Mouse (Mus musculus) C2C12 (cell line): ENCODE data around the gene Cdr2l. TPM values are rescaled to one million over a fixed set of nuclear protein-coding genes. Genes with fewer than 3 reads are reported as not detected.

Experiments used
- H3K27me3 ChIP-seq: one replicate; pipeline ENCODE4 v1.6.1; 2011; ENCODE audit not compliant: control insufficient read depth, insufficient read depth, insufficient read length
- H3K36me3 ChIP-seq: one replicate; pipeline ENCODE4 v1.6.1; 2011; ENCODE audit not compliant: control insufficient read depth, insufficient read depth
- H3K4me3 ChIP-seq: one replicate; pipeline ENCODE4 v1.5.1; 2011; ENCODE audit warnings: mild to moderate bottlenecking, control low read depth; ENCODE audit not compliant: poor library complexity, insufficient read depth, severe bottlenecking
- H3K79me2 ChIP-seq: one replicate; pipeline ENCODE4 v1.6.1; 2011; ENCODE audit not compliant: control insufficient read depth, insufficient read depth
- H3K79me3 ChIP-seq: one replicate; pipeline ENCODE4 v1.6.1; 2011; ENCODE audit warnings: low read depth, control low read depth
- H3ac ChIP-seq: one replicate; pipeline ENCODE3; 2011; ENCODE audit warnings: low read depth; ENCODE audit not compliant: control insufficient read depth, insufficient read length
- CEBPB ChIP-seq: IDR thresholded peaks from one replicate; pipeline ENCODE4 v1.6.1; 2011; ENCODE audit warnings: low read depth, mild to moderate bottlenecking, control low read depth, moderate library complexity
- CTCF ChIP-seq: IDR thresholded peaks from one replicate; pipeline ENCODE4 v1.5.1; 2011; ENCODE audit not compliant: control insufficient read depth, insufficient read depth, insufficient read length
- FOSL1 ChIP-seq: IDR thresholded peaks from one replicate; pipeline ENCODE4 v1.8.0; 2011; ENCODE audit warnings: mild to moderate bottlenecking, low read length; ENCODE audit not compliant: poor library complexity, insufficient read depth, severe bottlenecking
- MAX ChIP-seq: IDR thresholded peaks from one replicate; pipeline ENCODE4 v1.6.1; 2011; ENCODE audit warnings: mild to moderate bottlenecking, control low read depth
- MYOD1 ChIP-seq: IDR thresholded peaks from one replicate; pipeline ENCODE4 v1.6.1; 2011; ENCODE audit warnings: low read depth; ENCODE audit not compliant: control insufficient read depth, insufficient read length
- MYOG ChIP-seq: IDR thresholded peaks from one replicate; pipeline ENCODE4 v1.6.1; 2011; ENCODE audit not compliant: control insufficient read depth, insufficient read length; ENCODE audit errors: extremely low read depth
- USF1 ChIP-seq: IDR thresholded peaks from one replicate; pipeline ENCODE4 v1.6.1; 2011; ENCODE audit warnings: low read depth, mild to moderate bottlenecking, control low read depth, moderate library complexity
- polyA plus RNA-seq: library from polyadenylated mRNA; unstranded; fragments of >200 nt; fragmentation: generic; extraction: Trizol; gene quantifications from one replicate; pipeline ENCODE4 v1.2.1, GENCODE M21; 2012; ENCODE audit warnings: missing spikeins

The Cdr2l gene
- polyA plus RNA-seq, 1 experiment = 23.2 TPM

DNA sequence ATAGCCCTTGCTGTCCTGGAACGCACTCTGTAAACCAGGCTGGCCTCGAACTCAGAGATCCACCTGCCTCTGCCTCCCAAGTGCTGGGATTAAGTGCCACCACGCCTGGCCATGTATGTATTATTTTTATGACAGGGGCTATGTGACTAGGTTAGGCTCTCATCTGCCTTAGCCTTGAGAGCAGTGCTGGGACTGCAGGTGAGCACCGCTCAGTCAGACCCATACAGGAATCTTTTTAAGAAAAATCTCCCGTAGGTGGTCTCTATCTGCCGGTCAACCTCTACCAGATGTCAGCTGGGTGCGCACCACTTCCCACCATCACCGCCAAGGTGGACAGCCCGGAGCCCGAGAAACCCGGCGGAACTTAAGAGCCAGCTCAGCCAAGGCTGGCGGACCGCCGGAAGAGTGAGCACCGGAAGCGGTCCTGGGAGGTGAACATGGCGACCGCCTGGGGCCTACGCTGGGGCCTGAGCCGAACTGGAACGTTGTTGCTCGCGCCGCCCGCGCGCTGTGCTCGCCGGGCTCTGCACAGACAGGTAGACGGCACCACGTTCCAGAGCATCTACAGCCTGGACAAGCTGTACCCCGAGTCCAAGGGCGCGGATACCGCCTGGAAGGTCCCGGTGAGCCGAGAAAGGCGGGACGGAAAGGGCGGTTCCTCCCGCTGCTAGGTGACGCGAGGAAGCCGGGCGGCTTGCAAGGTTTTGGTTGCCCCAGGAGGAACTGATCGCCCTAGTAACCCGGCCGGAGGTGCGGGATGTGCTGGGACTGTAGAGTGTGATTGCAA is 21.8 kb downstream of the Cdr2l start, which contains the start of gene Mrpl58:
Mrpl58 (plus strand) TSS at position 415 of the 787 bp plus-strand sequence.
- Histone ChIP-seq H3K27me3 (no peaks in the 10 kb centered on the region), H3K79me2 (peaks cover 25% of the 10 kb centered on the region), H3K79me3 (peaks cover 14% of the 10 kb centered on the region), H3K36me3 (peaks cover 3% of the 10 kb centered on the region), H3K4me3 (peak within 1 kb of the TSS; percentile 64), H3ac (peak within 1 kb of the TSS; percentile 93)
- no peak for TF ChIP-seq CEBPB
- TF ChIP-seq USF1 = no peak
- TF ChIP-seq MYOG = no peak
- peak; percentile 59 for TF ChIP-seq MAX
- TF ChIP-seq FOSL1 = no peak
- no peak for TF ChIP-seq MYOD1
- no peak for TF ChIP-seq CTCF

DNA sequence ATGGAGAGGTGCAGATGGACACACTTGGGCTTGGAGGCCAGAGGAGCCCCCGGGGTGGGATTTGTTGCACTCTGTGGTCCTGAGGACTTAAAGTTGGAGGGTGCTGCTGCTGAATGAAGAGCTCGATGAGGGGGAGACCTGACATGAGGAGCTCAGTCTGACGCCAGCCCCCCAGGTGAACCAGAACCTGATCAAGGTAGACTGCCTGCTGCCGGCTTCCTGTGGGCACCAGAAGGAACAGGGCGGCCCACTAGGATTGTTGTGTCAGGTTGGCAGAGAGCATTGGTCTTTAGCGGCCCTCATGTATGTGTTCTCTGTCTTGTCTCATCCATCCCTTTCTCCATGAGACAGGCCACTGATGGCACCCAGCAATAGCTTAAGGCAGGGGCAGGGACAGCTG is 24.0 kb downstream of the Cdr2l start:
- Histone ChIP-seq H3K36me3 (peaks cover 23% of the 10 kb centered on the region), H3ac (no peak overlapping the region), H3K79me2 (peaks cover 25% of the 10 kb centered on the region), H3K79me3 (peaks cover 14% of the 10 kb centered on the region), H3K4me3 (no peak overlapping the region), H3K27me3 (no peaks in the 10 kb centered on the region)
- TF ChIP-seq CTCF = no peak
- TF ChIP-seq FOSL1 = no peak
- no peak for TF ChIP-seq MYOG
- no peak for TF ChIP-seq MAX
- TF ChIP-seq CEBPB = no peak
- TF ChIP-seq USF1 = no peak
- TF ChIP-seq MYOD1 = no peak

DNA sequence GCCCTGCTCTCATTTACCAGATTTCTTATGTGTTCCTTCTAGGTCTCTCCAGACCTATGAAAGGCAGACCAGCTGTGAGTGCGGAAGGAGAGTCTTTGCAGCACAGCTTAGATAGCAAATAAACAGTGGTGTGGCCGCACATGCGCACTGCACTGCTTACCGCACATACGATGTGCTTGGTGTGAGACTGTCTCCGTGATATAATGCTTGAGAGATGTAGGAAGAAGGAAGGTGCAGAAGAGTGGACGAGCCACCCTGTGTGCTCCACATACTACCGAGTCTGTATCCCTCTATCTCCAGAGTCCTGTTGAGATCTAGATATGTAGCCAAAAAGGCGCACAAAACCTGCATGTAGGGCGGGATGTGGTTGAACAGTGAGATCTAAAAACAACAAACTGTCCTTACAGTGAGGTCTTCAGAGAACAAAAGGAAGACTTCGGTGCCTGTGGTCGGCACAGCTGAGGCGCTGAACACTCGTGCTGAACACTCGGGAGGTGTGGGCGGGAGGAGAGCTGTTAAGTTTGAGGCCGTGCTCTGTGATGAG is 25.2 kb downstream of the Cdr2l start:
- Histone ChIP-seq H3K79me2 (peaks cover 25% of the 10 kb centered on the region), H3K4me3 (no peak overlapping the region), H3K36me3 (peaks cover 33% of the 10 kb centered on the region), H3ac (no peak overlapping the region), H3K27me3 (no peaks in the 10 kb centered on the region), H3K79me3 (peaks cover 14% of the 10 kb centered on the region)
- TF ChIP-seq FOSL1 = no peak
- TF ChIP-seq MYOD1 = no peak
- TF ChIP-seq MYOG = no peak
- no peak for TF ChIP-seq MAX
- TF ChIP-seq USF1 = no peak
- no peak for TF ChIP-seq CTCF
- TF ChIP-seq CEBPB = no peak

DNA sequence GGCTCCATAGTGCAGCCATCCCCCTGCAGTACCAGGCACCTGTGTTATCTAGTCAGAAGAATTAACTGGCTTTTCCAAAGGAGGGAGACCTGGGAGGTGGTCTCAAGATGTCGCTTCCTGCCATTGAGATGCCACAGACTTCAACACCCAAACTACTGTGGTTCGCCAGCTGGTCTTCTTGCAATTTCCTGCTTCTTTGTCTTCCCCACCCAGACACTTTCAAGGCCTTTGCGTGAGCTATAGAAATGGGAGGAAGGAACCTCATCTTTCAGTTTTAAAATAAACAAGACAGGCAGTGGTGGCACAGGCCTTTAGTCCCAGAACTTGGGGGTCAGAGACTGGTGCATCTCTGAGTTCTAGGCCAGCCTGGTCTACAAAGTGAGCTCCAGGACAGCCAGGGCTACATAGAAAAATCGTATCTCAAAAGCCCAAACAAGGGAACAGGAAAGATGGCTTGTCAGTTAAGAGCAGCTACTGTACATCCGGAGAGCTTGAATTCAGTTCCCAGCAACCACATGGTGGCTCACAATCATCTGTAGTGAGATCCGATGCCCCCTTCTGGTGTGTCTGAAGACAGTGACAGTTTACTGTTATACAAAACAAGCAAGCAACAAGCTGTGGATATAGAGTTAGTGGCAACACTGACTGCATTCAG is 26.7 kb downstream of the Cdr2l start:
- H3K27me3 ChIP-seq = no peaks in the 10 kb centered on the region
- no peak overlapping the region for H3K4me3 ChIP-seq
- peaks cover 33% of the 10 kb centered on the region for H3K36me3 ChIP-seq
- no peak overlapping the region for H3ac ChIP-seq
- H3K79me2 ChIP-seq = peaks cover 25% of the 10 kb centered on the region
- H3K79me3 ChIP-seq = peaks cover 14% of the 10 kb centered on the region
- TF ChIP-seq CTCF (no peak), MYOG (no peak), CEBPB (no peak), MYOD1 (no peak), MAX (no peak), USF1 (no peak), FOSL1 (no peak)

DNA sequence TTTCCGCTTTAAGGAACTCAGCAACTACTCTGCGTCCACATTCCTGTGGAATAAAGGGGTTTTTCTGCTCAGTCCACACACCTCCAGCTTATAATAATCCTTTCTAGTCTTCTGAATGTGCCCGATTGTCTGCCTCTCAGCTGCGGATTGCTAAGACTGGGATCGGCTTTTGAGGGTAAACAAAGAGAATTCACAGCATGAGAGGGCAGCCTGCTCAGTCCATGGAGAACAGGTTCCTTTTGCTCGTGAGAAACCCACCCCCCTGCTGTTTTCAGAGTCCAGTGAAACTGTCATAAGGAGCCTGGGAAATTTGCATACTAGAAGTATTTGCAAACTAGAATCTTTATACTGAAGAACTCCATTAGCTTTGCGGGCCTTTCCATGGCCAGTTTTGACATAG is 27.8 kb downstream of the Cdr2l start:
- Histone ChIP-seq H3K79me3 (peaks cover 8% of the 10 kb centered on the region), H3ac (no peak overlapping the region), H3K4me3 (no peak overlapping the region), H3K79me2 (peaks cover 16% of the 10 kb centered on the region), H3K27me3 (no peaks in the 10 kb centered on the region), H3K36me3 (peaks cover 33% of the 10 kb centered on the region)
- no peak for TF ChIP-seq MAX
- no peak for TF ChIP-seq MYOG
- TF ChIP-seq CEBPB = no peak
- TF ChIP-seq USF1 = no peak
- TF ChIP-seq MYOD1 = no peak
- TF ChIP-seq CTCF = no peak
- TF ChIP-seq FOSL1 = no peak
